Mouse (Mus musculus): ENCODE measurements around the gene Abca12. TPM values are rescaled to one million over a fixed set of nuclear protein-coding genes. Genes with fewer than 3 reads are reported as not detected.

Abca12 gene
- polyA plus RNA-seq (2016; fragmentation: Nextera tagmentation; extraction: Ambion mirVana): not detected in 2 replicates

- no peak within 1 kb of the TSS for H3K27ac ChIP-seq
- H3K27me3 ChIP-seq (ENCODE audit: poor library complexity, severe bottlenecking): no peaks in the 10 kb centered on the region
- H3K4me1 ChIP-seq: no peaks in the 10 kb centered on the region
- no peaks in the 10 kb centered on the region for H3K36me3 ChIP-seq (replicated peaks)
- 87% methylated on average over 7 of the region's 7 CpGs for WGBS
- no peak for DNase-seq (ENCODE audit: extremely low spot score, low spot score)
- H3K9me3 ChIP-seq: no peaks in the 10 kb centered on the region
- H3K4me3 ChIP-seq: no peak within 1 kb of the TSS
These were observed at the start of gene Abca12 for GRCm38 (mm10) chr1:71414810-71415209. Abca12 (minus strand) TSS chr1:71414910.

DNA sequence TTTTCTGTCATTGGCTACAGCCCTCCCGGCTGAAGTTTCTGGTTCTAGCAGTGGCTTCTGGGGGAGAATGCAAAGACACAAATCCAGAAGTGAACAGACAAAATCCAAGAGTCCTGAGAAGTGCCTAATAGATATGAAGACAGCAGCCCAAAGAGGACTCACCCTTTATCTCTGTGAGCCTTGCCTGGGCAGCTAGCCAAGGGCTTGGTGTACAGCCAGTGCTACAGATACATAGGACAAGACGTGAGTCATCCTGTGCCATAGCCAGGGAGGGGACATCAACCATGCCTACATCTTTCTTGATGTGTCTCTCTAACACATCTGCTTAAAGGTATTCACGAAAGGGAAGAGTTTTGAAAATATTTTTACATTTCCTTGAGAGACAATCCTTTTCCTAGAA, 43.3 kb upstream of the Abca12 start:
- Histone ChIP-seq H3K4me3 (no peak overlapping the region), H3K27ac (no peak overlapping the region), H3K36me3 (replicated peaks) (no peaks in the 10 kb centered on the region), H3K9me3 (no peaks in the 10 kb centered on the region), H3K27me3 (ENCODE audit: poor library complexity, severe bottlenecking) (no peaks in the 10 kb centered on the region), H3K4me1 (no peaks in the 10 kb centered on the region)
- WGBS: 90% methylated on average over 3 of the region's 3 CpGs
- DNase-seq (ENCODE audit: extremely low spot score, low spot score): no peak

- no peaks in the 10 kb centered on the region for H3K36me3 ChIP-seq (replicated peaks)
- no peaks in the 10 kb centered on the region for H3K4me1 ChIP-seq
- H3K27me3 ChIP-seq (ENCODE audit: poor library complexity, severe bottlenecking): no peaks in the 10 kb centered on the region
- H3K4me3 ChIP-seq: no peak overlapping the region
- H3K9me3 ChIP-seq: no peaks in the 10 kb centered on the region
- WGBS: 99% methylated on average over 4 of the region's 4 CpGs
- DNase-seq (ENCODE audit: extremely low spot score, low spot score): no peak
- no peak overlapping the region for H3K27ac ChIP-seq
These were observed 32.7 kb upstream of the Abca12 start for GRCm38 (mm10) chr1:71447424-71447823.

DNA sequence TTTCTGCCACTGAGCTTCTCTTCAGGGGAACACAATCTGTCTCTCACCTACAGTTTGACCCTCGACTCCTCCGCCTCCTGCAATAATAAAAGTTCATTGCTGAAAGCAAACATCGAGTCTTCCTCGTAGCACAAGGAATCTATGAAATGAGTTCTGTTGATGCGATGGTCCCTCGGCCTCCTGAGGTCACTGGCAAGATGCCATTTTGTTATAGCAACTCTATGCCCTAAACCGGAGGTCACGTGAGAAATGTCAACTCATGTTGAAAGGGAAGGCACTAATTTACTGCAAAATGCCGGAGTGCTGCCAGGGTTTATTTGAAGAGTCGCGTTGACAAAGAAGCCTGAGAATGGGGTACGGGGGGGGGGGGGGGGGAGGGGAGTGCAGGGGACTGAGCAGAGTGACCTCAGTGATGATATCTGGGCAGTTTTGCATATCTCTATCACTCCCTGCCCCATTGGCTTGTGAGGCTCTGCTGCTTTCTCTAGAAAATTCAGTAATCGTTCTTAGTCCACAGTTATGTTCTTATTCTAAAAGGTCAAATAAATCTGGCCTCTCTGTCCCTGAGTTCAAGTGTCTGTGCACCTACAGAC, 7.1 kb upstream of the Abca12 start:
- H3K9me3 ChIP-seq: no peaks in the 10 kb centered on the region
- H3K27ac ChIP-seq: no peak overlapping the region
- WGBS: 82% methylated on average over 13 of the region's 13 CpGs
- no peaks in the 10 kb centered on the region for H3K4me1 ChIP-seq
- H3K4me3 ChIP-seq: no peak overlapping the region
- no peaks in the 10 kb centered on the region for H3K36me3 ChIP-seq (replicated peaks)
- no peaks in the 10 kb centered on the region for H3K27me3 ChIP-seq (ENCODE audit: poor library complexity, severe bottlenecking)
- DNase-seq (ENCODE audit: extremely low spot score, low spot score): no peak

DNA sequence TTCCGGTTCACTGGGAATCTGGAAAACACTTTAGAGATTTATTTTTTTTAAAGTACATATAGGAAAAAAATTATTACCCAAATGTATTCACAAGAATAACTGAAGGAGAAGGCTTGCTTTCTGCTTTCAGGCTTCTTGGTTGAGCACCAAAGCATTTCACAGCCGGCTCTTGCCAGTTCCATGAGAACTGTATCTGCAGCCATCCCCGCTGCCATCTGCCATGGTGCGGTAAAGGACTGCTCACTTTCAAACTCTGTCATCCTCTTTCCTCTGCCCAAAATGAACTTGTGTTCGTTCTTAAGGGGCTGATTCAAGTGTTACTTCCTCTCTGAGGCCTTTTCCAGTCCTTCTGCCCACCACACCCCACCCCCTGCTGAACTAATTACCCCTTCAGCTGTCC, 3.8 kb upstream of the Abca12 start:
- Histone ChIP-seq H3K27me3 (ENCODE audit: poor library complexity, severe bottlenecking) (no peaks in the 10 kb centered on the region), H3K9me3 (no peaks in the 10 kb centered on the region), H3K36me3 (replicated peaks) (no peaks in the 10 kb centered on the region), H3K4me3 (no peak overlapping the region), H3K27ac (no peak overlapping the region), H3K4me1 (no peaks in the 10 kb centered on the region)
- DNase-seq (ENCODE audit: extremely low spot score, low spot score): no peak
- WGBS: 91% methylated on average over 5 of the region's 5 CpGs

GRCm38 (mm10) chr1:71417951-71418350, 3.2 kb upstream of the Abca12 start:
- DNase-seq (ENCODE audit: extremely low spot score, low spot score): no peak
- H3K27me3 ChIP-seq (ENCODE audit: poor library complexity, severe bottlenecking): no peaks in the 10 kb centered on the region
- H3K9me3 ChIP-seq: no peaks in the 10 kb centered on the region
- no peak overlapping the region for H3K27ac ChIP-seq
- H3K36me3 ChIP-seq (replicated peaks): no peaks in the 10 kb centered on the region
- no peaks in the 10 kb centered on the region for H3K4me1 ChIP-seq
- 85% methylated on average over 5 of the region's 5 CpGs for WGBS
- no peak overlapping the region for H3K4me3 ChIP-seq

DNA sequence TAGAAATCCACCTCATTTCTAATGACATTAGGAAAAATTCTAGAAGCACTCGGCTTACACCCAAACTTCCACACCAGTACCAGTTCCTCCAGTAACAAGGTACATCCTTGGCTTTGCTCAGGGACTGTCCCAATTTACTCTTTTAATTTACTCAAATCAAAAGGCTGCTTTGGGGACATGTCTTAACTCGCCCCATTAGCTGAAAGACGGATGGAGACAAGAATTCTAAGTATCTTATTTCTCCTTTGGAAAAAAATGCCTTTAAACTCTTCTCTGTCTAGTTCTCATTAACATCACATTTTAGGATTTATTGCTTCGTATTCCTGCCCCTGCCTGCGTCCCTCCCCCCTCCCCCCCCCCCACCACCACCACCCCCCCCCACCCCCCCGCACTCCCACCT, 626 bp downstream of the Abca12 start:
- H3K27me3 ChIP-seq (ENCODE audit: poor library complexity, severe bottlenecking): no peaks in the 10 kb centered on the region
- 80% methylated on average over 4 of the region's 6 CpGs for WGBS

DNA sequence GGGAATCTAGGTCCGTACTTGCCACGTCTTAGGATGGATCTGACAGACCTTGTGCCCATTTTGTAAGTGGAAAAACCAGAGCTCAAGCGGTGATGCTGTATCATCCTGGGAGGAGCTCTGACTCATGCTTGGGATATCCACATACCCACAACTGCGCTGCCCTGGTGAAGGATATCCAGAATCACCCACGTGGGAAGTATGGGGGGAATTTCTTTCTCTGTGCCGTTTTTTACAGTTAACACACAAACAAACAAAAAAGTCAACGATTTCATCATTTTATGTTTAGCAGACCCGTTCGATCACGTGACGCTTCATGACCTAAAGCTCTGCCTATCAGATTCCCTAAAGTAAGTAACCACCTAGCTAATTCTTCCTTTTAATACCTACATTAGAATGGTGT, 1.6 kb downstream of the Abca12 start:
- Histone ChIP-seq H3K4me1 (no peaks in the 10 kb centered on the region), H3K4me3 (no peak overlapping the region), H3K27ac (no peak overlapping the region), H3K36me3 (replicated peaks) (no peaks in the 10 kb centered on the region), H3K9me3 (no peaks in the 10 kb centered on the region), H3K27me3 (ENCODE audit: poor library complexity, severe bottlenecking) (no peaks in the 10 kb centered on the region)
- WGBS: 93% methylated on average over 11 of the region's 11 CpGs
- no peak for DNase-seq (ENCODE audit: extremely low spot score, low spot score)

More for the DNA sequence above, 626 bp downstream of the Abca12 start:
- no peak for DNase-seq (ENCODE audit: extremely low spot score, low spot score)
- H3K27ac ChIP-seq: no peak overlapping the region
- no peak overlapping the region for H3K4me3 ChIP-seq
- no peaks in the 10 kb centered on the region for H3K4me1 ChIP-seq
- H3K9me3 ChIP-seq: no peaks in the 10 kb centered on the region
- H3K36me3 ChIP-seq (replicated peaks): no peaks in the 10 kb centered on the region

DNA sequence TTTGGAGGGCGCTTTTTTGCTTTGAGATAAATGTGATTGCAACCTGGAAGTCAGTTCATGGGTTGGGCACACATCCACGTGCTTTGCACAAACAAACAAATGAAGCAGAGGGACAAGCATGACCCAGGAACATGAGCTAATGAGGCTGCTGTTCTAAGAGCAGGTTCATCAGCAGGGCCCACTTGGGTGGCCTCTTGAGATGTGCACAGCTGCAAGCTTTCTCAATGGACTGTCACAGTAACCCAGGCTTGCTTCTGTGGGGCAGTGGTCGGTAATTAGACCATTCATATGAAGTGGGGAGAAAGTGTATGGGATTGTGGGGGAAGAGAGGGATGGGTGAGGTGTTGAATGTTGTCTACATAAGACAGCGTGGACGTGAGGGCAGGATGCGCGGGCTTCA, 7.0 kb downstream of the Abca12 start:
- Histone ChIP-seq H3K9me3 (no peaks in the 10 kb centered on the region), H3K4me1 (no peaks in the 10 kb centered on the region), H3K27me3 (ENCODE audit: poor library complexity, severe bottlenecking) (no peaks in the 10 kb centered on the region), H3K36me3 (replicated peaks) (no peaks in the 10 kb centered on the region), H3K27ac (no peak overlapping the region), H3K4me3 (no peak overlapping the region)
- 83% methylated on average over 7 of the region's 7 CpGs for WGBS
- DNase-seq (ENCODE audit: extremely low spot score, low spot score): no peak

- no peak for DNase-seq (ENCODE audit: extremely low spot score, low spot score)
- Histone ChIP-seq H3K9me3 (no peaks in the 10 kb centered on the region), H3K4me3 (no peak overlapping the region), H3K4me1 (no peaks in the 10 kb centered on the region), H3K36me3 (replicated peaks) (no peaks in the 10 kb centered on the region), H3K27ac (no peak overlapping the region), H3K27me3 (ENCODE audit: poor library complexity, severe bottlenecking) (no peaks in the 10 kb centered on the region)
- 79% methylated on average over 3 of the region's 3 CpGs for WGBS
These were observed 17.1 kb downstream of the Abca12 start for GRCm38 (mm10) chr1:71397635-71398034.

DNA sequence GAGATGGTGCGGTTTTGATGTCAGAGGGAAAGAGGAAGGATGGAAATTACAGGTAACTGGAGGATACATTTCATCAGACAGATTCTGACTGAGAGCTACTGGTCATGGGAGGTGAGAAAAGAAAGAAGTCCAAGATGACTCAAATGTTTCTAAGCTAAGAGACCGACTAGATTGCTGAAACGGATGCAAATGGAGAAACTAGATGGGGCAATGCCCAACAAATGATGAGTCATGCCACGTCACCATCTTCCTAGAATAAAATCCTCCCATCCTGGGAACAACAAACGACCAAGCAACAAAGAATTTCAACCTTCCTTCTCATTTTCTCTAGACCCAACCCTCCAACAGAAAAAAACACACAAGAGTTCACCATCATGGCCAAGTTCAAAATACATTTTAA, 18.6 kb downstream of the Abca12 start:
- Histone ChIP-seq H3K36me3 (replicated peaks) (no peaks in the 10 kb centered on the region), H3K4me3 (no peak overlapping the region), H3K9me3 (no peaks in the 10 kb centered on the region), H3K27ac (no peak overlapping the region), H3K4me1 (no peaks in the 10 kb centered on the region), H3K27me3 (ENCODE audit: poor library complexity, severe bottlenecking) (no peaks in the 10 kb centered on the region)
- 85% methylated on average over 5 of the region's 5 CpGs for WGBS
- DNase-seq (ENCODE audit: extremely low spot score, low spot score): no peak

- no peaks in the 10 kb centered on the region for H3K36me3 ChIP-seq (replicated peaks)
- H3K4me1 ChIP-seq: no peaks in the 10 kb centered on the region
- H3K27ac ChIP-seq: no peak overlapping the region
- DNase-seq (ENCODE audit: extremely low spot score, low spot score): no peak
- no peak overlapping the region for H3K4me3 ChIP-seq
- H3K9me3 ChIP-seq: no peaks in the 10 kb centered on the region
- WGBS: 73% methylated on average over 2 of the region's 2 CpGs
- H3K27me3 ChIP-seq (ENCODE audit: poor library complexity, severe bottlenecking): no peaks in the 10 kb centered on the region
These were observed 20.5 kb downstream of the Abca12 start for GRCm38 (mm10) chr1:71394177-71394576.

DNA sequence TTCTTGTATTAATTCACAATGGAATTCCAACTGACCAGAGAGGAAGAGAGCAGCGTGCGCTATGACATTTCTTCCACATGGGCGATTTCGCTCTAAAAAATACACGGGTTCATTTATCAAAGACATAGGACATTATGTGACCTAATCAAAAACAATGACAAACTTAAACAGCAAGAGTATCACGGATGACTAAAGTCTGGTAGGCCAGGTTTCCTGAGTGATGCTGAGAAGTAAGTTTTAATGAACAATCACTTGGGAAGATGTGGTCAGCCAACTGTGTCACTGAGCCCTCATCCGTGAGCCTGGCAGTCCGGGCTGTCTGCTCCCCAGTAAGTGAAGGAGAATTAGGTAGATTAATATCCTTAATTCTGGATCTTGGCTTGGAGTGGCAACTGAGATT, 21.2 kb downstream of the Abca12 start:
- no peaks in the 10 kb centered on the region for H3K9me3 ChIP-seq
- H3K4me3 ChIP-seq: no peak overlapping the region
- no peak overlapping the region for H3K27ac ChIP-seq
- 86% methylated on average over 8 of the region's 8 CpGs for WGBS
- no peak for DNase-seq (ENCODE audit: extremely low spot score, low spot score)
- H3K27me3 ChIP-seq (ENCODE audit: poor library complexity, severe bottlenecking): no peaks in the 10 kb centered on the region
- H3K4me1 ChIP-seq: no peaks in the 10 kb centered on the region
- no peaks in the 10 kb centered on the region for H3K36me3 ChIP-seq (replicated peaks)

GRCm38 (mm10) chr1:71392463-71392862, 22.2 kb downstream of the Abca12 start:
- Histone ChIP-seq H3K27ac (no peak overlapping the region), H3K4me3 (no peak overlapping the region), H3K36me3 (replicated peaks) (no peaks in the 10 kb centered on the region), H3K27me3 (ENCODE audit: poor library complexity, severe bottlenecking) (no peaks in the 10 kb centered on the region), H3K4me1 (no peaks in the 10 kb centered on the region), H3K9me3 (no peaks in the 10 kb centered on the region)
- DNase-seq (ENCODE audit: extremely low spot score, low spot score): no peak
- WGBS: 83% methylated on average over 2 of the region's 2 CpGs
